Mouse (Mus musculus) c-Kit-positive CD71-positive TER-119-positive erythroid progenitor cells, embryonic 14.5 days (primary cell): ENCODE measurements at regions not wholly inside any gene's neighbourhood (a gene's known extent, or its start where the extent isn't known, plus 50 kb on each side); places are given as distances from the start of the nearest gene placed in this dataset.

Experiments used
- DNase-seq: peaks from one replicate; pipeline ENCODE4 v3.0.0-alpha.2; 2013; ENCODE audit warnings: low spot score

- no peak for DNase-seq
These were observed 69.6 kb upstream of the Tdrd3 start for GRCm38 (mm10) chr14:87346812-87347211.

GRCm38 (mm10) chr14:87348825-87349224, 67.6 kb upstream of the Tdrd3 start:
- DNase-seq = no peak

- no peak for DNase-seq
These were observed 50.6 kb upstream of the Tdrd3 start for GRCm38 (mm10) chr14:87365793-87366192.
